Mouse (Mus musculus) midbrain, embryonic 13.5 days (tissue): ENCODE data around the gene Hsd17b2. TPM values are rescaled to one million over a fixed set of nuclear protein-coding genes. Genes with fewer than 3 reads are reported as not detected.

Experiments
- ATAC-seq: fragments of 200-750 bp; cut with Nextera tagmentation; 2 replicates; pipeline ENCODE4 v1.8.0; 2017; ENCODE audit warnings: mild to moderate bottlenecking, moderate TSS enrichment, moderate library complexity
- H3K27ac ChIP-seq: fragments of 300-500 bp; sonication (generic); 2 replicates; pipeline ENCODE4 v1.5.1; 2015; ENCODE audit warnings: inconsistent platforms, mild to moderate bottlenecking, moderate library complexity
- H3K27me3 ChIP-seq: fragments of 300-500 bp; sonication (generic); 2 replicates; pipeline ENCODE4 v1.6.1; 2015; ENCODE audit warnings: mild to moderate bottlenecking, inconsistent platforms
- H3K36me3 ChIP-seq: fragments of 300-500 bp; sonication (generic); 2 replicates; pipeline ENCODE4 v1.6.1; 2015; ENCODE audit warnings: mild to moderate bottlenecking, inconsistent platforms
- H3K4me1 ChIP-seq: fragments of 300-500 bp; sonication (generic); replicated peaks from 2 replicates; pipeline ENCODE4 v1.6.1; 2015; ENCODE audit warnings: inconsistent platforms
- H3K4me2 ChIP-seq: fragments of 300-500 bp; sonication (generic); replicated peaks from 2 replicates; pipeline ENCODE4 v1.6.1; 2015; ENCODE audit warnings: moderate library complexity, mild to moderate bottlenecking, inconsistent platforms
- H3K4me3 ChIP-seq: fragments of 300-500 bp; sonication (generic); replicated peaks from 2 replicates; pipeline ENCODE4 v1.5.1; 2015; ENCODE audit warnings: mild to moderate bottlenecking, inconsistent platforms
- H3K9ac ChIP-seq: fragments of 300-500 bp; sonication (generic); replicated peaks from 2 replicates; pipeline ENCODE4 v1.6.1; 2015; ENCODE audit warnings: mild to moderate bottlenecking, inconsistent platforms
- H3K9me3 ChIP-seq: fragments of 300-500 bp; sonication (generic); 2 replicates; pipeline ENCODE4 v1.6.1; 2016; ENCODE audit warnings: mild to moderate bottlenecking, inconsistent platforms
- WGBS: fragments of 180-500 bp; shearing (Covaris S2); methylation state at CpG from one replicate; pipeline ENCODE4 v1.1.7; 2015; 5-methylcytosine and 5-hydroxymethylcytosine counted together
- polyA plus RNA-seq: library from polyadenylated mRNA; unstranded; fragments of >200 nt; fragmentation: Nextera tagmentation; extraction: Ambion mirVana; gene quantifications from 2 replicates; pipeline ENCODE4 v1.2.1, GENCODE M21; 2015

The Hsd17b2 gene
- polyA plus RNA-seq, 1 experiment from 2014 or later: 0.16 TPM

DNA sequence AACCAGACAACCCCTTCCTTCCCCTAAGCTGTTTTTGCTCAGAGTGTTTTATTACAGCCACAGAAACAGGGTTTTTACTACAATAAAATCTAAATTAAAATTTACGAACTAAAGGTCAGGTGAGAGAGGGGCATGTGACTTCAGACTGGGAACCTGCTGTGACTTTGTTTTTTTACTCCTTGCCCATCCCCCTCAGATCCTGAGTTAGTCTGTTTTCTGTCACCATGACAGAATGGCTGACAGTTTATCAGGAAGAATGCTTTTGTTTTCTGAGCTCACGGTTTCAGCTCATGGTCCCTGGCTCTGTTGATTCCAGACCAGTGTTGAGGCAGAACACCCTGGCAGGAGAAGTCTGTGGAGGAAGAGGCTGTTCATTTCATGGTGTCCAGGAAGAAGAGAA, 47.7 kb downstream of the Hsd17b2 start:
- ATAC-seq: no peak
- no peak overlapping the region for H3K9ac ChIP-seq
- no peaks in the 10 kb centered on the region for H3K27me3 ChIP-seq
- WGBS: 46% methylated on average over 2 of the region's 2 CpGs
- H3K27ac ChIP-seq: no peak overlapping the region
- H3K4me3 ChIP-seq: no peak overlapping the region
- no peaks in the 10 kb centered on the region for H3K4me1 ChIP-seq
- H3K36me3 ChIP-seq: no peaks in the 10 kb centered on the region
- no peaks in the 10 kb centered on the region for H3K9me3 ChIP-seq
- no peak overlapping the region for H3K4me2 ChIP-seq

DNA sequence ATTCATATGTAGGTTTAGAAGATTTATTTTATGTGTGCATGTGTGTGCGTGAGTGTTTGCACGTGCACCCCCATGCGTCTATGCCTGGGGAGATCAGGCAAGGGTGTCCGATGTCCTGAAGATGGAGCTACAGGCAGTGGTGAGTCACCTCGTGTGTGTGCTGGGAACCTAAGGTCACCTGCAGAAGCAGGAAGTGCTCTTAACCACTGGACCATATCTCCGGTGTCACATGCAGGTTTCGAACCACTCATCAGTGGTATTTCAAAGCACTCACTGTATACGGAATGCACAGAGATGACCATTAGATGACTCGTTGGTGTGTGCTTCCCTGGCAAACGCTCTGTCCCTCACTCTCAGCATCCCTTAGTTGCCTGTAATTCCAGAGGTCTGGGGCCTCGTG, 56.2 kb downstream of the Hsd17b2 start:
- H3K9me3 ChIP-seq: no peaks in the 10 kb centered on the region
- no peak overlapping the region for H3K27ac ChIP-seq
- no peaks in the 10 kb centered on the region for H3K27me3 ChIP-seq
- no peak overlapping the region for H3K9ac ChIP-seq
- H3K4me1 ChIP-seq: no peaks in the 10 kb centered on the region
- no peak overlapping the region for H3K4me2 ChIP-seq
- ATAC-seq: no peak
- WGBS: 84% methylated on average over 11 of the region's 11 CpGs
- H3K36me3 ChIP-seq: no peaks in the 10 kb centered on the region
- H3K4me3 ChIP-seq: no peak overlapping the region

- WGBS: 87% methylated on average over 6 of the region's 6 CpGs
- ATAC-seq: no peak
- no peaks in the 10 kb centered on the region for H3K36me3 ChIP-seq
- no peak overlapping the region for H3K9ac ChIP-seq
- H3K4me2 ChIP-seq: no peak overlapping the region
- H3K4me3 ChIP-seq: no peak overlapping the region
- no peaks in the 10 kb centered on the region for H3K27me3 ChIP-seq
- H3K4me1 ChIP-seq: no peaks in the 10 kb centered on the region
- no peak overlapping the region for H3K27ac ChIP-seq
- H3K9me3 ChIP-seq: no peaks in the 10 kb centered on the region
These were observed 61.1 kb downstream of the Hsd17b2 start for GRCm38 (mm10) chr8:117762776-117763175.

DNA sequence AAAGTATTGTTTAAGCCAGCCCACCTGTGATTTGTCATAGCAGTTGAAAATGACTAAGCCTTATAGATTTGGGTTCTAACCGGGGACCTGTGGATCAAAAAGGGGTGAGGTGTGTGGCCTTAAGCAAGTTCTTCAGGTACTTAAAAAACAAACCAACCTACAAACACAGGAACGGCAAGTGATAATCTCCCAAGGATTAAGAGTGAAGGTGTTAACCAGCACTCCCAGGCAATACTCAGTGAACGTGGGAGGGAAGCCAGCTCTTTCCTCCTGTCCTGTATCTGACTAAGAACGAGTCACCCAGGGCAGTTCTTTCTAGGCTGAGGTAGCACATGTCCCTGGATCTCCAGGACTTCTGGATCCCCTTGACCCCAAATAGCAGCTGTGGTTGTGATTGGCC, 62.9 kb downstream of the Hsd17b2 start:
- Histone ChIP-seq H3K9me3 (no peaks in the 10 kb centered on the region), H3K4me3 (no peak overlapping the region), H3K27me3 (no peaks in the 10 kb centered on the region), H3K27ac (no peak overlapping the region), H3K4me1 (no peaks in the 10 kb centered on the region), H3K36me3 (no peaks in the 10 kb centered on the region), H3K9ac (no peak overlapping the region), H3K4me2 (no peak overlapping the region)
- ATAC-seq: no peak
- WGBS: 84% methylated on average over 4 of the region's 4 CpGs

GRCm38 (mm10) chr8:117765947-117766346, 64.2 kb downstream of the Hsd17b2 start:
- Histone ChIP-seq H3K4me2 (no peak overlapping the region), H3K9me3 (no peaks in the 10 kb centered on the region), H3K4me3 (no peak overlapping the region), H3K36me3 (no peaks in the 10 kb centered on the region), H3K4me1 (no peaks in the 10 kb centered on the region), H3K27me3 (no peaks in the 10 kb centered on the region), H3K9ac (no peak overlapping the region), H3K27ac (no peak overlapping the region)
- WGBS: 81% methylated on average over 5 of the region's 5 CpGs
- ATAC-seq: no peak

DNA sequence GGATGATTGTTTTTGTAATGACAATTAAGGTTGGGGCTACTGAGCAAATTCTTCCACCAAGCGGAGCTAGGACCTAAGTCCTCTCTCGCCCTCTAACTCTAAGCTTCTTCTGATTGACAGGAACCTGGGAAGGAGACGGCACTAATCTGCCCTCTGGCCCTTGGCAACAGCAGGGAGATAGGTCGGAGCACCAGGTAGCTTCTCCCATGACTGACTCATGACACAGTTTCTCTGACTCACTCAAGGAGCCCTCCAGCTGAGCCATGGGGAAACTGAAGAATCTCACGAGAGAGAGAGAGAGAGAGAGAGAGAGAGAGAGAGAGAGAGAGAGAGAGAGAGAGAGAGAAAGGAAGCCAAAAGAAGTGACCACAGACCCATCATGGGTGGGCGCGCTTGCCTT, 67.3 kb downstream of the Hsd17b2 start:
- H3K9me3 ChIP-seq: no peaks in the 10 kb centered on the region
- ATAC-seq: no peak
- no peak overlapping the region for H3K9ac ChIP-seq
- H3K27ac ChIP-seq: no peak overlapping the region
- H3K4me1 ChIP-seq: no peaks in the 10 kb centered on the region
- H3K36me3 ChIP-seq: no peaks in the 10 kb centered on the region
- no peak overlapping the region for H3K4me2 ChIP-seq
- no peaks in the 10 kb centered on the region for H3K27me3 ChIP-seq
- no peak overlapping the region for H3K4me3 ChIP-seq
- WGBS: 66% methylated on average over 7 of the region's 7 CpGs

GRCm38 (mm10) chr8:117771115-117771836, 69.6 kb downstream of the Hsd17b2 start:
- Histone ChIP-seq H3K27ac (no peak overlapping the region), H3K9ac (no peak overlapping the region), H3K27me3 (no peaks in the 10 kb centered on the region), H3K9me3 (no peaks in the 10 kb centered on the region), H3K4me2 (no peak overlapping the region), H3K4me3 (no peak overlapping the region), H3K4me1 (no peaks in the 10 kb centered on the region), H3K36me3 (no peaks in the 10 kb centered on the region)
- 85% methylated on average over 9 of the region's 9 CpGs for WGBS
- no peak for ATAC-seq

DNA sequence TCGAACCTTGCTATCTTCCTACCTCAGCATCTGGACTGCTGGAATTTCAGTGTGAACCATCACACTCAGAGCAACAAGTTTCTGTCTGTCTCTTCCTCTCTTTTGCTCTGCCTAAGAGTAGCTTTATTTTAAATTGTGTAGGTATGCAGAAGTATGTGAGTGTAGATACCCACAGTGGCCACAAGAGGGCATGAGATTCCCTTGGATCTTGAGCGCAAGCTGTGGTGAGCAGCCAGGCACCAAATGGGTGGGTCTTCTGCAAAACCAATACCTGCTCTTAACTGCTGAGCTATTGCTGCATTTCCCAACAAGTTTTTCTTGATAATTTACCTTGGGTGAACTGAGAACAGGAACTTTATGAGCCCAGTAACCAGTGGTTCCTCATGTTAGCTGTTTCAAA, 70.4 kb downstream of the Hsd17b2 start:
- WGBS: 59% methylated on average over 2 of the region's 2 CpGs
- ATAC-seq: no peak
- H3K27me3 ChIP-seq: no peaks in the 10 kb centered on the region

GRCm38 (mm10) chr8:117772597-117772996, 70.9 kb downstream of the Hsd17b2 start:
- Histone ChIP-seq H3K4me2 (no peak overlapping the region), H3K4me1 (no peaks in the 10 kb centered on the region), H3K9ac (no peak overlapping the region), H3K36me3 (no peaks in the 10 kb centered on the region), H3K27ac (no peak overlapping the region), H3K9me3 (no peaks in the 10 kb centered on the region), H3K4me3 (no peak overlapping the region), H3K27me3 (no peaks in the 10 kb centered on the region)
- 78% methylated on average over 2 of the region's 2 CpGs for WGBS
- no peak for ATAC-seq

More for the DNA sequence above, 70.4 kb downstream of the Hsd17b2 start:
- Histone ChIP-seq H3K4me1 (no peaks in the 10 kb centered on the region), H3K36me3 (no peaks in the 10 kb centered on the region), H3K4me3 (no peak overlapping the region), H3K27ac (no peak overlapping the region), H3K9ac (no peak overlapping the region), H3K9me3 (no peaks in the 10 kb centered on the region), H3K4me2 (no peak overlapping the region)

DNA sequence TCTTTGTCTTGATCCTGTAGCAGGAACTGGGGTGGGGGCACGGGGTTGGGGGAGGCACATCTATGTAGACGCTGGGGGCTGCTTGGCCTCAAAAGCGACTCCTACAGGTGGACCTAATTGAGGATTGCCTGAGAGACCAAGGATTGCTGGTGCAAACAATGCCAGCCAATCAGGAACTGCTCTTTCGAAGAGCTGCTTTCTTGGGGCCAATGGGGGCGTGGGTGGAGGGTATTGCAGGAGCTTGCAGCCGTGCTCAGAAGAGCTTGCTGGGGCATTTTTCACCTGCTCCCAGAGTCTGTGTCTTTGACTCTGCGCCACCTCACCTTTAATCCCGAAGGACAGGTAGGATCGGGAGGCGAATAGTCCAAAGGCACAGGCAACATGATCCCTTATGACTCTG, 73.9 kb downstream of the Hsd17b2 start:
- WGBS: 41% methylated on average over 10 of the region's 10 CpGs
- no peak for ATAC-seq
- H3K4me1 ChIP-seq: no peaks in the 10 kb centered on the region
- no peak overlapping the region for H3K4me2 ChIP-seq
- H3K4me3 ChIP-seq: no peak overlapping the region
- H3K36me3 ChIP-seq: no peaks in the 10 kb centered on the region
- no peak overlapping the region for H3K9ac ChIP-seq
- H3K27me3 ChIP-seq: no peaks in the 10 kb centered on the region
- no peaks in the 10 kb centered on the region for H3K9me3 ChIP-seq
- no peak overlapping the region for H3K27ac ChIP-seq

DNA sequence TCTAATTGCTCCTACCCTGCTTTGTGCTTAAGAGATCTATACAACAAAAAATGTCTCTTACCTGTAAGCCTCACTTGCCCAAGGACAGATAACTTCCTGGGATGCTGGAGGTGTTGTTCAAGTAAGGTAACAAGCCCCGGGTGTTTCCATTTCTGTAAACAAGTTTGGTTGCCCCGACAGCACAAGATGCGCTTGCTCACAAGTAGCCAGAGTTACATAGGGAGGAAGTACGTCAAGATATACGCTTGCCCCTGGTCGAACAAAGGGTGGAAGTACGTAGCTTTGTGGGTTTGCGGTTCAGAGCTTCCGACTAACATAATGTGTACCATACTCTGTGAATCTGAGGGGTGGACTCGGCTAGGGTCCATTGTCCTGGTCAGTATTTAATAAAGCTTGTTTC, 74.4 kb downstream of the Hsd17b2 start:
- no peak overlapping the region for H3K9ac ChIP-seq
- H3K27ac ChIP-seq: no peak overlapping the region
- no peak overlapping the region for H3K4me2 ChIP-seq
- no peaks in the 10 kb centered on the region for H3K4me1 ChIP-seq
- no peak overlapping the region for H3K4me3 ChIP-seq
- no peaks in the 10 kb centered on the region for H3K27me3 ChIP-seq
- 89% methylated on average over 10 of the region's 10 CpGs for WGBS
- H3K9me3 ChIP-seq: no peaks in the 10 kb centered on the region
- ATAC-seq: no peak
- H3K36me3 ChIP-seq: no peaks in the 10 kb centered on the region

DNA sequence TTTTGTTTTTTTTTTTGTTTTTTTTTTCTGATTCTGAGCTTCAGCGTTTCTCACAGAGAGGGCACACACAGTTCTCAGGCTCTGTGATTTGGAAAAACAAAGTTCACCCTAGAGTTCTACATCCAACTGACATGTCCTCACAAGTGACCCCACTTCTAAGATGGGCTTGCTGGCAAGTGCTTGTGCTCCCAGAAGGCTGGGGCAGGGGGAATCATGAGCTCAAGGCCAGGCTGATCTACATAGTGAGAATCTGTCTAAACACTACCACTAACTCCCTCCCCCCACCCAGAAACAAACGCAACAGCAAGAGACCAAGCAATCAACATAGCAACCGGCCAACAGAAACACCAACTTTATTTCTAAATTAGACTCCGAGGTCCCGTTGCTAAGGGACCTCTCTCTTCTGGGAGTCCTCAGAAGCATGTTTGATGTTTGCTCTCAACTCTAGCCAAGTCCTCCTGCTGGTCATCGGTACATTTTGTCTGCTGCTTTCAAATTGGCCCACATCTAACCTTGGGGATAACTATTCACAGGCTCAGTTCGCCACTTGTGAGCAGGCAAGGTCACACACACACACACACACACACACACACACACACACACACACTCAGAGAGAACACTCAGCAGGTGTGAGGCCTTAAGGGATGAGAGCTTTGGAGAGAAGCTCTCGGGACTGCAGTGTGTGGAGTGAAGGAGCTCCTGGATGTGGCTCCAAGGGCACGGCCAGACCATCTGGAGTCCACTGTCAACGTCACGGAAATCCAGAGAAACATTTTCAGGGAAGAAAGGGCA, 77.0 kb downstream of the Hsd17b2 start:
- WGBS: 81% methylated on average over 11 of the region's 11 CpGs
- no peak overlapping the region for H3K9ac ChIP-seq
- H3K36me3 ChIP-seq: no peaks in the 10 kb centered on the region
- H3K4me3 ChIP-seq: no peak overlapping the region
- H3K9me3 ChIP-seq: no peaks in the 10 kb centered on the region
- no peak overlapping the region for H3K27ac ChIP-seq
- H3K4me2 ChIP-seq: no peak overlapping the region
- no peaks in the 10 kb centered on the region for H3K4me1 ChIP-seq
- H3K27me3 ChIP-seq: no peaks in the 10 kb centered on the region
- no peak for ATAC-seq
